Mouse (Mus musculus) left cerebral cortex, postnatal 36 days (tissue): ENCODE measurements around the gene Psma4. TPM values are rescaled to one million over a fixed set of nuclear protein-coding genes. Genes with fewer than 3 reads are reported as not detected.

Source experiments
- DNase-seq, 2 experiments: peaks; one replicate each; pipeline ENCODE4 v3.0.0; 2021 to 2022; ENCODE audit warnings: low spot score in 2 of 2, mixed read lengths in 1 of 2
- intact Hi-C: fragments of 180-260 bp; cut with DNase I; formaldehyde crosslinking; loops from one replicate; pipeline ENCODE4 v1.15.1; 2025
- total RNA-seq, 2 experiments: library from RNA; stranded (reverse); gene quantifications; 2 replicates each; pipeline ENCODE4 v1.2.3; 2021

The Psma4 gene
- total RNA-seq, 2 experiments from 2014 or later, result 115 to 118 TPM

DNA sequence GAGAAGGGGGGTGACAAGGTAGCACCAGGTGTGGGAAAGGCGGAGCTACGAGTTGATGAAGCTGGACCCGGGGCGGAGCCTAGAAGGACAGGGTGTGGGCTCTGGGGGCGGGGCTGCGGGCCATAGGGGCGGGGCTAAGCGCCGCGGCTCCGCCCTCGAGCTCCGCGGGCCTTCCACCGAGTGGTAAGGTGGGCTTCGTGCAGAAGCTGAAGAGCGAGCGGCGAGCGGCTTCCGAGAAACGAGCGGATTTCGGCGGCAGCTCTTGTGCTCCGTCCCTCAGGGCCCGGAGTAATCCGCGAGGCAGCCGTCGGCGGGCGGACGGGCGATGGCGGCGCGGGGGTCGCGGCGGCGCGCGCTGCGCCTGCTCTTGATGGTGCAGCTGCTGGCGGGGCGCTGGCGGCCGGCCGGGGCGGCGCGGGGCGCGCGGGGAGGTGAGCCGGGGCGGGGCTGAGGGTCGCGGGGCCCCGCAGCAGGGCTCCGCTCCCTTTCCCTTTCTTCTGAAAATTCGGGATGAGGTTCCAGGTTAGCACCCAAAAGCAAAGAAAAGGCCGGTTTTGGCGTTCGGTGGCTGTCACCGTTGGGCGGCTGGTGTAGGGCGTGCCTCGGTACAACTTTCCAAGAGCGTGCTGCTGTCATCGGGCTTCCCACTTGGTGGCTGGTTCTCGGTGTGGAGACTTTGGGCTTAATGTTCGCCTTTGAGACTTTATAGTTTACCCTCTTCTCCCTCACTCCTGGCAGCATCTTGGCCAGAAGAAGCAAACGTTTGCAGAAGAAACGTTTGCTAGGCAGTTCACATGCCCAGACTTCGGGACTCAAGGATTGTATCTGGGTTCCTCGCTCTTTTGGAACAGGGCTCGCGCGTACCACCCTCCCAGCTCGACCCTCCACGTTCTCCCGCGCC lies 31.0 kb downstream of the Psma4 start:
- intact Hi-C loops, result no loop called here
- no peak for DNase-seq

- intact Hi-C loops, result no loop called here
- no peak for DNase-seq
These were observed 31.8 kb downstream of the Psma4 start for GRCm38 (mm10) chr9:54982401-54982800.

- no peak for DNase-seq
- intact Hi-C loops, result no loop called here
These were observed 39.8 kb downstream of the Psma4 start for GRCm38 (mm10) chr9:54990362-54990761.

GRCm38 (mm10) chr9:54994381-54994780 lies 43.8 kb downstream of the Psma4 start:
- intact Hi-C loops, result no loop called here
- DNase-seq, result no peak

DNA sequence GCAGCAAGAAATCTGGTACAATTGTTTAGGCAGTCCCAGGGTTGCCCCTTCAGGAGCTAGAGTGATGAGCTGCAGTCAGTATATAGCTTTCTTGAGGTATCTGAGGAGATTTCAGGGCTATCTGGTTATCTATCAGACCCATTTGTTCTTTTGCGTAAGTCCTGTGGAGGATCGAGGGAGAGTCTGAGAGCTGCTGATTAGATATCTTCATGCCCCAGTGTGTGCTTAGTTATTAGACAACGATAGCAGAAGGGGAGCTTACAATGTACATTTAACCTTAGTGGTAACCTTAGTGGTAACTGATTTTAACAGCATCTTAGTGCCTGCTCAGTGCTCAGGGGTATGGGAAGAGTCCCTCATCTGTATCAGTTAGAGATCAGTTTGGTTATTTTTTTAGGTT lies 45.1 kb downstream of the Psma4 start:
- DNase-seq, result no peak
- intact Hi-C loops, result no loop called here

DNA sequence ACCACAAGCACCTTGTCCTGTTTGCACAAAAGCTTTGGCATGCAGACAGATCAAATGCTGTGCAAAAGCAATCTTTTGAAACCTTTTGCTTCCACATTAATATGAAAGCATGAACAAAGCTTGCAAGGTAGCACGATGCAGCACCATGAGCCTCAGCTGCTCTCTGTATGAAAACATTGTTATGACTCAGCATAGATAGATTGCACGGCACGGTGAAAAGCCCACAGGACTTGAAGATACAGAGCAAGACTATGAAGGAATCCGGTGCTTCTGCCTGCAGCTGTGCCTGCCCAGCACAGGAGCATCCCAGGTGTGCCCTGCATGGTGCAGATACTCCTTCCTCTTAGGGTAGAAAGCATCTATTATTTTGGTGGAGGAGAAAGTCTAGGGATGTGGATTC lies 53.0 kb downstream of the Psma4 start:
- DNase-seq, result no peak
- intact Hi-C loops, result no loop called here

Other genes starting within 250 kb of the Psma4 start
- 10 to 100 TPM; 51.8 to 52.7 TPM for gene Wdr61, start 216.3 kb upstream of the Psma4 start, total RNA-seq
- 1 to 10 TPM; 1.8 to 2.6 TPM for gene Crabp1, start 186.0 kb upstream of the Psma4 start, total RNA-seq
- 10 to 100 TPM; 43.2 to 53.3 TPM for gene Ireb2, start 87.0 kb upstream of the Psma4 start, total RNA-seq
- 1 to 10 TPM; 1.6 to 2.5 TPM for gene Hykk, start 33.5 kb upstream of the Psma4 start, total RNA-seq
- not detected for gene AY074887, start 208 bp downstream of the Psma4 start, total RNA-seq
- gene Chrna5, start 30.1 kb downstream of the Psma4 start, total RNA-seq, result 1 to 10 TPM; 4.8 to 5.1 TPM
- under 1 TPM; 0.77 to 0.91 TPM for gene Chrna3, start 75.8 kb downstream of the Psma4 start, total RNA-seq
- gene Chrnb4, start 98.0 kb downstream of the Psma4 start, total RNA-seq, result under 1 TPM; 0.11 to 0.20 TPM
- 10 to 100 TPM; 65.6 to 66.4 TPM for gene Ube2q2, start 198.1 kb downstream of the Psma4 start, total RNA-seq